Mouse (Mus musculus): ENCODE measurements around the gene Mocs1. TPM values are rescaled to one million over a fixed set of nuclear protein-coding genes. Genes with fewer than 3 reads are reported as not detected.

Gene Mocs1
- polyA plus RNA-seq (2012; rRNA removed), result 21.4 and 23.8 TPM in 2 replicates

DNA sequence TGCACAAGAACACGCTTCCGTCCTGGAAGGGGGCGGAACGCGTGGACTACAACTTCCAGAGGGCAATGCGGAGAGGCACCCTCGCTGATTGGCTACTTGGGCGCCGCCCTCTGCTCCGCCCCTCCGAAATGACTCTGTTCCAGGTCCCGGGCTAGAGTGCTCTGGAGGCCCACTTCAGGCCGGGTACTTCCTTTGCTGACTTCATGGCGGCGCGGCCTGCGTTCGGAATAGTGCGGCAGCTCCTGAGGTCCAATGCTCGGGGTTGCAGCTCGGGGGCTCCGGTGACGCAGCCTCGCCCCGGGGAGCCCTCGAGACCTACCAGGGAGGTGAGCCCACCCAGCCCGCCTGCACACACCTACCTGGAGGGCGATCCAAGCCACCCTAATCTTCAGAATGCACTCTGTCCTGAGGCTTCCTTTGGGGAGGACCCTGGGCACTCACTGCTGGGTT lies at the start of gene Mocs1:
Gene Mocs1, plus strand, starts transcription at position 124 of the 450 bp plus-strand sequence.

Other genes starting within 250 kb of the Mocs1 start
- gene Daam2, start 136.0 kb downstream of the Mocs1 start, polyA plus RNA-seq (2012; rRNA removed), result 0.71 TPM in 2 replicates
- gene Kif6, start 186.8 kb downstream of the Mocs1 start, polyA plus RNA-seq (2012; rRNA removed), result 0.02 and 0.06 TPM in 2 replicates

Measured in liver, embryonic 18 days (tissue).